Mouse (Mus musculus) layer of hippocampus, adult 2 months (tissue): ENCODE data around the gene Abca9. TPM values are rescaled to one million over a fixed set of nuclear protein-coding genes. Genes with fewer than 3 reads are reported as not detected.
A peak's percentile ranks its signal among the peaks of the same experiment; 100 is the strongest.

ENCODE experiments used
- DNase-seq, 2 experiments: peaks; one replicate each; pipeline ENCODE4 v3.0.0; 2022; ENCODE audit warnings: low spot score in 2 of 2
- H3K27ac ChIP-seq: fragments of 200-600 bp; 2 replicates; pipeline ENCODE4 v1.8.1; 2022
- H3K4me3 ChIP-seq: fragments of 200-600 bp; 2 replicates; pipeline ENCODE4 v1.8.1; 2022; ENCODE audit warnings: mild to moderate bottlenecking
- CTCF ChIP-seq: fragments of 200-600 bp; conservative IDR thresholded peaks from 2 replicates; pipeline ENCODE4 v1.8.1; 2022; ENCODE audit warnings: antibody characterized with exemption, mild to moderate bottlenecking, moderate library complexity
- long read RNA-seq, 2 experiments: library from polyadenylated mRNA; stranded (forward); transcript quantifications; one replicate each; pipeline ENCODE4 v2.0.0; 2021; ENCODE audit warnings: borderline mapping rate in 2 of 2
- total RNA-seq, 2 experiments: library from RNA; stranded (reverse); gene quantifications; 2 replicates each; pipeline ENCODE4 v1.2.3; 2021

The Abca9 gene
- 1 to 10 TPM; 5.6 to 7.1 TPM for total RNA-seq
- long read RNA-seq, experiment 1, partial matches to known transcripts, result 1 of 3 reads
- long read RNA-seq, experiment 1, other reads (novel, unspliced or antisense), result 2 of 3 reads
- long read RNA-seq, experiment 2, full-length matches to known transcripts, result 3 of 4 reads
- long read RNA-seq, experiment 2, partial matches to known transcripts, result 0 of 4 reads
- long read RNA-seq, experiment 2, other reads (novel, unspliced or antisense), result 1 of 4 reads

DNA sequence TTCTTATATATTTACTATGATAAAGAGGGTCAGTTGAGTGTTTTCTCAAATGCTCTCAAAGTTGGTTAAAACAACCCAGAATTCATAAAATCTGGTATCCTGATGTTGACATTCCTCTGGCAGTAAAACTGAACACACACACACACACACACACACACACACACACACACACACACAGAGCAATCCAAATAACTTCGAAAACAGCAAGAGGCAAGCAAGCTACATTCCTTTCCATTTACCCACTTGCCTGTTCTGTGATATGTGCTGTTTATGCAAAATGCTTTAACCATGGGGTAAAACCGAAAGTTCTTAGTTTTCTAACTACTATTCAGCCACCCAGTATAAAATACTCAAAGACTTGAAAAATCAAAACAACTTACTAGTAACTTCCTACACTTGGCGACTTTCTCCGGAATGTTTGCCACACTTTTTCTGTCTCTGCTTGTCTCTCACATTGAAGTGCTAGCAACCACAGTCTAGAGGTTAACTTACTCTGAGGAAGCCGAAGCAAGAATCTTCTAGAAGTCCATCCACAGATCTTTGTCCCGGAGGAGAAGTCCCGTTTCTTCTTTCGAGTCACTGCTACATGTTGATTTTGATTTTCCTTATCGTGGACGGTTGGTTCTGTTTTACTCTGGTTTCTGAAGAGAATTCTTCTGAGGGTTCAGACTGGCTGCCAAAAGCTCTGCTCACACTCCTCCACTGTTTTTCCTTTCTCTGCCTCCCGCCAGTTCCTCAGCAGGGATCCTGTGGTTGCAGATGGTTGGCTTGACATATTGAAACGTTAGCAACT lies at the start of gene Abca9:
Gene Abca9 (minus strand): TSS at position 738 of the 793 bp plus-strand sequence.
- DNase-seq, result peak in 1 of 2 experiments; percentile 26
- TF ChIP-seq CTCF, result no peak
- peak within 1 kb of the TSS; percentile 55; the same call in 1 of the 2 replicates for H3K27ac ChIP-seq
- peak within 1 kb of the TSS; percentile 36 for H3K4me3 ChIP-seq

DNA sequence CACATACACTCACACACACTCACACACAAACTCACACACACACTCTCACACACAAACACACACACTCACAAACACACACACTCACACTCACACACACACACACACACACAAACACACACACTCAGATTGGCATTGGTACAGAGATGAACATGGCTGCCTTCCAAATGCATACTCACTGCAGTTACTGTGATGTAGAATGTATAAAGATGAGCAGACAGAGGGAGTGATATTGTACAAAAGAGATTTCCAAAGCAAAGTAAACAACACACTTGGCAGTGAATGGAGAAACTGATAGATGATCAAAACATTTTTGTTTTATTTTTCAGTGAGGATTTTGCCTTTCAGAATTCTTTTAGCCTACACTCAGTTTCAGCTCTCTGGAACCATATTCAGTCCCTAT lies 49.1 kb upstream of the Abca9 start:
- no peak for TF ChIP-seq CTCF
- H3K4me3 ChIP-seq, result no peak overlapping the region
- no peak for DNase-seq
- H3K27ac ChIP-seq, result no peak overlapping the region

DNA sequence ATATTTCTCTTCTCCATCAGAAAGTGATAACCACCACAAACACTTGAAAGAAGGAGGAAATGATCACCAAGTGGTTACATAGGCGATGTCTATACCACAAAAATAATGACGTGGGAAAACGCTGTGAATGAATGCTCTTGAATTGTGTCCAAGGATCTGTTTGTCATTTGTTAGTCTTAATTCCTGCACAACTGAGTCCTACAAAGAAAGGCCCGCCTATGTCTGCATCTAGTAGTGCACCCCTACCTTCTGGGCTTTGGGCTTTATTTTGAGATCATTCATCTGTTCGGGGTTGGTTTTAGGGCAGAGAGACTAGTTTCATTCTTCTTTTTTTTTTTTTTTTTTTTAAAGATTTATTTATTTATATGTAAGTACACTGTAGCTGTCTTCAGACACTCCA lies 35.9 kb upstream of the Abca9 start:
- H3K27ac ChIP-seq, result no peak overlapping the region
- TF ChIP-seq CTCF, result no peak
- no peak for DNase-seq
- H3K4me3 ChIP-seq, result no peak overlapping the region

DNA sequence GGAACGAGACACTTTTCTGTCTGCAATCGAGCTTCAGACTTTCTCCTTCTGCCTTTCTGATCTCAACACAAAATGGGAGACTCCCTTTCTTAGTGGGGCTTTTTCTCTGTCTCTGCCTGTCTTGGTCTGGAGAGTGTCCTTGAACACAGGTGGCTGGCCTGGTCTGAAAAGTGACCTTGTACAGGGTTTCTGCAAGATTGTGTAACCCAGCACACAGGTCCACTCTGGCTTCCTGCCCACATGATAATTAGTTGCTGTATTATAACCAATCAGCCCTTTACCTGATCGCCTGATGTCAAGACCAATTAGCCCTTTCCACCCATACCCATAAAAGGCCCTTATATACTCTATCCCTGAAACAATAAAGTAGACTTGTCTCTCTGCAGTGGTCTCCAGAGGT lies 30.9 kb upstream of the Abca9 start:
- Histone ChIP-seq H3K27ac (no peak overlapping the region), H3K4me3 (no peak overlapping the region)
- no peak for DNase-seq
- TF ChIP-seq CTCF, result no peak

DNA sequence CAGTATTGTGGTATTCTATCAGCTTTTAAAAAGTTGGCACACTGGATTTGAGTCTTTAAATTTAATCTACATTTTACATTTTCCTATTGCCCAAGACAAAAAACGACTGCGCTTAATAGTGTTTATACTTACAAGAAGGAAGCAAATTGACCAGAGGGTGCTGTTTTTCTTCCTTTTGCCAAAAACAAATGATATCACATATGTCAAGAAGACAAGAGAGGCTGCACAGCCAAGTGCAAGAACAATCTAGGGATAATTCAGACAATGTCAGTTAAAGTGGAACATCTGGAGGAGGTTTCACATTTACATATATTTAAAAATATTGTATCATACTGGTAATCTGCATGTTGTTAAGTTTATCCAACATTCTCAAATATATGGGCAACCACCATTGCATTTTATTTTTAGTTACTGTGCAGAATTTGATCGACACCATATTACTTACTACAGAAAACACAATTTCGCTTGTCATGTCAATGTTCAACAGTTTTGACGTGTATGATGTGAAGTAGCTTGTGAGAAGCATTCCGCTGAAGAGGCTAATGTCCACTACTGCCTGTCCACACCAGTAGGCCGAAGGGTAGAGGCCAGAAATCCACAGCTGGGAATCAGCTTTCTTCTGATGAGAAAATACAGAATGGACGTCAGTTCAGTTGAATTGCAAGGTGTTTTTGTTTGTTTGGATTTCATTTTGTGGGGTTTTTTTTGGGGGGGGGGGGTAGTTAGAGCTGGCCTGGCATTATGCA lies 28.7 kb upstream of the Abca9 start:
- no peak for TF ChIP-seq CTCF
- Histone ChIP-seq H3K4me3 (no peak overlapping the region), H3K27ac (no peak overlapping the region)
- no peak for DNase-seq

GRCm38 (mm10) chr11:110195310-110195709 lies 27.3 kb upstream of the Abca9 start:
- no peak for TF ChIP-seq CTCF
- H3K4me3 ChIP-seq, result no peak overlapping the region
- H3K27ac ChIP-seq, result no peak overlapping the region
- DNase-seq, result peak in 1 of 2 experiments; percentile 13

- DNase-seq, result no peak
- no peak overlapping the region for H3K27ac ChIP-seq
- no peak overlapping the region for H3K4me3 ChIP-seq
- TF ChIP-seq CTCF, result no peak
Observed at GRCm38 (mm10) chr11:110171212-110171611, 3.2 kb upstream of the Abca9 start.

- H3K27ac ChIP-seq, result 0 out of 2 replicates have a peak overlapping the region, but pooled peaks have one; percentile 15
- TF ChIP-seq CTCF, result no peak
- no peak overlapping the region for H3K4me3 ChIP-seq
- no peak for DNase-seq
Observed at GRCm38 (mm10) chr11:110165822-110166221, 2.2 kb downstream of the Abca9 start.

GRCm38 (mm10) chr11:110165409-110165808 lies 2.6 kb downstream of the Abca9 start:
- no peak for DNase-seq
- no peak for TF ChIP-seq CTCF
- H3K4me3 ChIP-seq, result no peak overlapping the region
- H3K27ac ChIP-seq, result no peak overlapping the region

GRCm38 (mm10) chr11:110157059-110157458 lies 10.9 kb downstream of the Abca9 start:
- H3K27ac ChIP-seq, result no peak overlapping the region
- no peak for TF ChIP-seq CTCF
- H3K4me3 ChIP-seq, result no peak overlapping the region
- no peak for DNase-seq

DNA sequence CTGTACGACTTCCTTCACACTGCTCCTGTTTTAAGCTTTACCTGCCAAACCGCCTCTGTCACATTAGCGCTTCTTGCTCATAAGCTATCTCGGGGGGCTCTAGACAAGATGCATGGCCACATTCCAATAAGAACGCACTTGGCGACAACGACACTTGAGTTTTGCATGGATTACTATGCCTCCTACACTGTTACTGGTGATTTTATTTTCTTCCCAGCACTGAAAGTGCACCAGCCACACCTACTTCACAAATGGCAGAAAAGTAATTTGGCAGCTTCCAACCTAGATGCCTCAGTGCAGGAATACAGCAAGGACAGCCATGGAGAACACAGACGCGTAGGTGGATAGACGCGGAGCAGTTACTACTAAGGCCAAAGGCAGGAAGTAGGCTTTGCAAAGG lies 12.0 kb downstream of the Abca9 start:
- no peak for TF ChIP-seq CTCF
- no peak overlapping the region for H3K27ac ChIP-seq
- peak in 1 of 2 experiments; percentile 25 for DNase-seq
- H3K4me3 ChIP-seq, result no peak overlapping the region

DNA sequence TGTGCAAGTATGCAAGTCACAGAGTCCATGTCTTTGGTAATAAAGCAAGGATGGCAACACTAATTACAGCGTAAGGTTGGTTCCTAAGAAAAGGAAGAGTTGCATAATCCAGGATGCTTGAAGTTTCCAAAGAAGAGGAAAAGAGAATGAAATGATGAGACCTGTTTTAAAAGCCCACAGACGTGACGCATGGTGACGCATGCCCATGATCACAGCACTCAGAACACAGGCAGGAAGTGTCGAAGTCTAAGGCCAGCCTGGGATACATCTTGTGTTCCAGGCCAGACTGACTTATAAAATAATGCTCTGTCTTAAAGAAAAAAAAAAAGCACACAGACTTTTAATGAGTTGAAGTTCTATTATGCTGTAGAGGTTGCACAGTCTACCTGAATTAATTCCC lies 20.4 kb downstream of the Abca9 start:
- H3K4me3 ChIP-seq, result no peak overlapping the region
- H3K27ac ChIP-seq, result no peak overlapping the region
- TF ChIP-seq CTCF, result no peak
- no peak for DNase-seq

GRCm38 (mm10) chr11:110145421-110145820 lies 22.6 kb downstream of the Abca9 start:
- H3K4me3 ChIP-seq, result no peak overlapping the region
- no peak for DNase-seq
- no peak overlapping the region for H3K27ac ChIP-seq
- TF ChIP-seq CTCF, result no peak

GRCm38 (mm10) chr11:110130760-110131159 lies 37.2 kb downstream of the Abca9 start:
- no peak for DNase-seq
- H3K27ac ChIP-seq, result no peak overlapping the region
- no peak for TF ChIP-seq CTCF
- H3K4me3 ChIP-seq, result no peak overlapping the region
